Mouse (Mus musculus) liver, embryonic 16.5 days (tissue): ENCODE results near the gene Sox3. TPM values are rescaled to one million over a fixed set of nuclear protein-coding genes. Genes with fewer than 3 reads are reported as not detected.

Source experiments
- ATAC-seq: fragments of 200-750 bp; cut with Nextera tagmentation; 2 replicates; pipeline ENCODE4 v1.8.0; 2017; ENCODE audit warnings: low read depth, mild to moderate bottlenecking, moderate number of reproducible peaks, moderate library complexity
- H3K27ac ChIP-seq: fragments of 300-500 bp; sonication (generic); 2 replicates; pipeline ENCODE4 v1.5.1; 2014; ENCODE audit warnings: mild to moderate bottlenecking, low read length
- H3K27me3 ChIP-seq: fragments of 300-500 bp; sonication (generic); 2 replicates; pipeline ENCODE4 v1.6.1; 2014; ENCODE audit warnings: low read depth, low read length, mixed read lengths; ENCODE audit not compliant: control insufficient read depth, insufficient read depth
- H3K36me3 ChIP-seq: fragments of 300-500 bp; sonication (generic); 2 replicates; pipeline ENCODE4 v1.6.1; 2014; ENCODE audit warnings: mild to moderate bottlenecking; ENCODE audit not compliant: control insufficient read depth, insufficient read depth
- H3K4me1 ChIP-seq: fragments of 300-500 bp; sonication (generic); 2 replicates; pipeline ENCODE4 v1.6.1; 2014; ENCODE audit warnings: low read depth, low read length, mixed read lengths; ENCODE audit not compliant: control insufficient read depth
- H3K4me2 ChIP-seq: fragments of 300-500 bp; sonication (generic); 2 replicates; pipeline ENCODE4 v1.6.1; 2014; ENCODE audit warnings: low read depth, low read length, mixed read lengths
- H3K4me3 ChIP-seq: fragments of 300-500 bp; sonication (generic); 2 replicates; pipeline ENCODE4 v1.5.1; 2014; ENCODE audit warnings: low read depth, mild to moderate bottlenecking, low read length
- H3K9ac ChIP-seq: fragments of 300-500 bp; sonication (generic); 2 replicates; pipeline ENCODE4 v1.6.1; 2014; ENCODE audit warnings: low read depth, low read length
- H3K9me3 ChIP-seq: fragments of 300-500 bp; sonication (generic); replicated peaks from 2 replicates; pipeline ENCODE4 v1.6.1; 2016; ENCODE audit warnings: low read length; ENCODE audit not compliant: control insufficient read depth
- WGBS: fragments of 180-500 bp; shearing (Covaris S2); extraction: QIAGEN DNeasy Blood & Tissue Kit; methylation state at CpG from one replicate; pipeline ENCODE4 v1.1.7; 2014; ENCODE audit not compliant: insufficient replicate concordance; 5-methylcytosine and 5-hydroxymethylcytosine counted together
- polyA plus RNA-seq: library from polyadenylated mRNA; unstranded; fragments of >200 nt; fragmentation: Nextera tagmentation; extraction: Ambion mirVana; gene quantifications from 2 replicates; pipeline ENCODE4 v1.2.1, GENCODE M21; 2015

The Sox3 gene
- polyA plus RNA-seq = not detected in 2 replicates

- peak within 1 kb of the TSS; percentile 38 for H3K4me3 ChIP-seq
- H3K9me3 ChIP-seq = no peaks in the 10 kb centered on the region; the same call in 1 of the 2 replicates
- no peak within 1 kb of the TSS for H3K27ac ChIP-seq
- H3K4me2 ChIP-seq = peak within 1 kb of the TSS; percentile 48
- peaks cover 81% of the 10 kb centered on the region for H3K27me3 ChIP-seq
- 23% methylated on average over 84 of the region's 92 CpGs for WGBS
- ATAC-seq = no peak
- no peaks in the 10 kb centered on the region for H3K36me3 ChIP-seq
- H3K4me1 ChIP-seq = no peaks in the 10 kb centered on the region
- H3K9ac ChIP-seq = no peak within 1 kb of the TSS
Observed at GRCm38 (mm10) chrX:60892801-60893681, at the start of gene Sox3. TSS of gene Sox3 (minus strand) at chrX:60893430.

GRCm38 (mm10) chrX:60940225-60940624 is 47.0 kb upstream of the Sox3 start:
- Histone ChIP-seq H3K27me3 (no peaks in the 10 kb centered on the region), H3K36me3 (no peaks in the 10 kb centered on the region), H3K4me1 (no peaks in the 10 kb centered on the region), H3K9me3 (no peaks in the 10 kb centered on the region), H3K27ac (no peak overlapping the region), H3K9ac (no peak overlapping the region), H3K4me2 (no peak overlapping the region), H3K4me3 (no peak overlapping the region)
- 69% methylated on average over 3 of the region's 3 CpGs for WGBS
- ATAC-seq = no peak

- Histone ChIP-seq H3K4me1 (no peaks in the 10 kb centered on the region), H3K4me3 (no peak overlapping the region), H3K9me3 (no peaks in the 10 kb centered on the region), H3K9ac (no peak overlapping the region), H3K27me3 (peaks cover 30% of the 10 kb centered on the region), H3K36me3 (no peaks in the 10 kb centered on the region), H3K27ac (no peak overlapping the region), H3K4me2 (no peak overlapping the region)
- ATAC-seq = no peak
- 19% methylated on average over 4 of the region's 4 CpGs for WGBS
Observed at GRCm38 (mm10) chrX:60899546-60899945, 6.3 kb upstream of the Sox3 start.

GRCm38 (mm10) chrX:60898641-60899040 is 5.4 kb upstream of the Sox3 start:
- peaks cover 39% of the 10 kb centered on the region for H3K27me3 ChIP-seq
- H3K9me3 ChIP-seq = no peaks in the 10 kb centered on the region
- ATAC-seq = no peak

GRCm38 (mm10) chrX:60896296-60896695 is 3.1 kb upstream of the Sox3 start:
- H3K4me1 ChIP-seq = no peaks in the 10 kb centered on the region
- H3K27me3 ChIP-seq = peaks cover 62% of the 10 kb centered on the region
- 15% methylated on average over 12 of the region's 13 CpGs for WGBS
- ATAC-seq = no peak
- H3K27ac ChIP-seq = no peak overlapping the region
- no peak overlapping the region for H3K4me3 ChIP-seq
- H3K4me2 ChIP-seq = no peak overlapping the region
- no peak overlapping the region for H3K9ac ChIP-seq
- no peaks in the 10 kb centered on the region for H3K36me3 ChIP-seq
- H3K9me3 ChIP-seq = no peaks in the 10 kb centered on the region; the same call in 1 of the 2 replicates

More at GRCm38 (mm10) chrX:60898641-60899040, 5.4 kb upstream of the Sox3 start:
- Histone ChIP-seq H3K4me3 (no peak overlapping the region), H3K36me3 (no peaks in the 10 kb centered on the region), H3K9ac (no peak overlapping the region), H3K4me2 (no peak overlapping the region), H3K27ac (no peak overlapping the region), H3K4me1 (no peaks in the 10 kb centered on the region)
- WGBS = 19% methylated on average over 18 of the region's 18 CpGs

GRCm38 (mm10) chrX:60895416-60895815 is 2.2 kb upstream of the Sox3 start:
- Histone ChIP-seq H3K4me1 (no peaks in the 10 kb centered on the region), H3K9me3 (no peaks in the 10 kb centered on the region; the same call in 1 of the 2 replicates), H3K9ac (no peak overlapping the region), H3K27ac (no peak overlapping the region), H3K4me3 (no peak overlapping the region), H3K4me2 (no peak overlapping the region), H3K27me3 (peaks cover 71% of the 10 kb centered on the region), H3K36me3 (no peaks in the 10 kb centered on the region)
- no peak for ATAC-seq
- 18% methylated on average over 11 of the region's 11 CpGs for WGBS

- H3K4me3 ChIP-seq = no peak overlapping the region
- no peak overlapping the region for H3K27ac ChIP-seq
- no peak overlapping the region for H3K4me2 ChIP-seq
- no peaks in the 10 kb centered on the region; the same call in 1 of the 2 replicates for H3K9me3 ChIP-seq
- no peak for ATAC-seq
- 21% methylated on average over 49 of the region's 59 CpGs for WGBS
- H3K4me1 ChIP-seq = no peaks in the 10 kb centered on the region
- no peak overlapping the region for H3K9ac ChIP-seq
- H3K36me3 ChIP-seq = no peaks in the 10 kb centered on the region
- peaks cover 86% of the 10 kb centered on the region for H3K27me3 ChIP-seq
Observed at GRCm38 (mm10) chrX:60893720-60894543, 702 bp upstream of the Sox3 start.

- Histone ChIP-seq H3K4me2 (peak overlapping the region; percentile 48), H3K27ac (no peak overlapping the region), H3K4me3 (peak overlapping the region; percentile 38), H3K9ac (no peak overlapping the region), H3K4me1 (no peaks in the 10 kb centered on the region), H3K9me3 (no peaks in the 10 kb centered on the region; the same call in 1 of the 2 replicates), H3K36me3 (no peaks in the 10 kb centered on the region), H3K27me3 (peaks cover 78% of the 10 kb centered on the region)
- no peak for ATAC-seq
- 16% methylated on average over 50 of the region's 102 CpGs for WGBS
Observed at GRCm38 (mm10) chrX:60892098-60892800, 981 bp downstream of the Sox3 start.
